Mouse (Mus musculus) brain, adult 2 months (tissue): Measurements from ENCODE around the gene Il11ra1.
"Not testable (repeated sequence)": the region's sequence is repeated elsewhere in the genome, so short reads cannot be mapped to it uniquely, and the experiment has no call there.

Experiments used
- DNase-seq: peaks from one replicate; pipeline ENCODE4 v3.0.0; 2011; ENCODE audit warnings: low read depth, low spot score

Il11ra1 gene

DNA sequence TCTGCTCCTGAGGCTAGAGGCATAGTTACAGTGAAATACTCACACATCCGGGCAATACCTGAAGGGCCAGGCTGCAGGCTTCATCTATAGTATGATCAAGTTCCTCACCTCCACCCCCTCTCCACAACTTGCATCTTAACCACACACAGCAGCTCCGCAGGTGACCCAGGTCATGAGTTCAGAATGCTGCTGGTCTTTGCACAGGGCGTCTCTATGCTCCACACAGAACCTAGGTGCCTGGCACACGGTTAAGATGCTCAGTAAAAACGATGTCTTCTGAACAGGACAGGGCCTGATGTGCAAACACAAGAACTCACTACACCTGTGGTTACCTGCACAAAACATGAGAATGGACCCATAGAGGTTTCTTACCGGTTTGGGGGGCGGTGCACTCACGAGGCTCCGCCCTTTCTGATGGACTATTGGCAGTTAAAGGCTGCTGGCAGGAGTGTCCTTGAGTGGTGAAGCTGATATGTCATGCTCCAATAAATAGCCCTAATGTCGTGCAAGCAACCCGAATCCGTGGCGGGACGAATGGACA, 55.1 kb downstream of the Il11ra1 start, which contains the start of gene Galt:
Gene Galt (plus strand): TSS at position 432 of the 541 bp plus-strand sequence.
- peak; percentile 92 for DNase-seq

DNA sequence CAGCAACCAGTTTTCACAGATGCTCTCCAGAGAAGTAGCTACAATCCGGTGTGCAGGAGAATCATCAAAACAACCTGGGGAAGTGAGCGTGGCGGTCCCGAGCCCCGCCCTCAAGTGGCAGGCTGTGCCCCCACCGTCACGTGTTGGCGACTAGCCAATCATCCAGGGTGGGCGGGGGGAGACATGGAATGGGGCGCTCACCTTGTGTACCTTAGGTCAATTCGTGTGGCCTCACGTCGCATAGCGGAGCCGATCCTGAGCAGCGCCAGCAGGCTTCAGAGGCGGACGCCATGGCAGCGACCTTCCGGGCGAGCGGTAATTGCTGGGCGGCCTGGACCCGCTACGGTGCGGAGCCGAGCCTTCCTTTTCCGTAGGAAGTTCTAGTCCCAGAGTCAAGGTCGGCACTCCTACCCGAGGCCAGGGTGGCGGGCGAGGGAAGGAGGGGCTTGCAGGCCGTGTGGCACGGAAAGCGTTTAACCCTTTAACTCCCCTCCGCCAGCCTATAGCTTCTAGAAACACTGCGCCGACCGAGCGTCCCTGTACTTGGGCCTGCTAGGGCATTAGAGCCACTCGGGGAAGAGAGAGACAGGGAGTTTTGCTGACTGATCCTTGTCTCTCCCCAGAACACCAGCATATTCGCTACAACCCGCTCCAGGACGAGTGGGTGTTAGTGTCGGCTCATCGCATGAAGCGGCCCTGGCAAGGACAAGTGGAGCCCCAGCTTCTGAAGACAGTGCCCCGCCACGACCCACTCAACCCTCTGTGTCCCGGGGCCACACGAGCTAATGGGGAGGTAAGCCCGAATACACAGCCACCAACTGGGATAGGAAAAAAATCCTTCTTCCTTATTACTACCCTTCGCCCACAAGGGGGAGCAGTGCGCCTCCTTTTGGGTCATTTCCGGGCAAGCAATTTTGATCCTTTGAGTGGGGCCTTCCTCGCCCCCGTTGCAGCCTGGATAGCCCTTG, 55.8 kb downstream of the Il11ra1 start, which contains the start of gene Sigmar1:
Gene Sigmar1 (minus strand): TSS at position 820 of the 968 bp plus-strand sequence.
- peak; percentile 88 for DNase-seq

DNA sequence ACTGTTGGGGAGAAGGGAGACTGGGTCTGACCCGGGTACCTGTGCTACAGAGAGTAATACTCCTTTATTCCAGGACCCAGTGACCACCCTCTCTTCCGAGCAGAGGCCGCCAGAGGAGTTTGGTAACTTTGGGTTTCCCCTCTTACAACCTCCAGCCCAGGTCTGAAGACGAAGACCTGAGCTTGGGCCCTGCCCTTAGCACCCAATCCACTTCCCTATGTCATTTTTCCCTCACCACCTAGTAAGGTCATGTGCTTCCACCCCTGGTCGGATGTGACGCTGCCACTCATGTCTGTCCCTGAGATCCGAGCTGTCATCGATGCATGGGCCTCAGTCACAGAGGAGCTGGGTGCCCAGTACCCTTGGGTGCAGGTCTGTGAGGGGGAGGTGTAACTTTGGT, 56.7 kb downstream of the Il11ra1 start:
- DNase-seq = no peak

DNA sequence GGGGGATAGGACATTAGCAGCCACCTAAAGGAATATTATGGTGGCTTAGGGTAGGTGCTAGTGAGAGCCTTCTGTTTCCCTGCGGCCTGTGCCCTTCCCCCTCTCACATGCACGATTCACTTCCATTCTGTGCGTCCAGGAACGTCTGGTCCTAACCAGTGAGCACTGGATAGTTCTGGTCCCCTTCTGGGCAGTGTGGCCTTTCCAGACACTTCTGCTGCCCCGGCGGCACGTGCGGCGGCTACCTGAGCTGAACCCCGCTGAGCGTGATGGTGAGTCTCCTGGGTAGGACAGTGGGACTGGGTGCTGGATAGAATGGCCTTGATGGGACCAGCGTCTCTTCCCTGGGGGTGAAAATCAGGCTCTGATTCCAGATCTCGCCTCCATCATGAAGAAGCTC, 57.5 kb downstream of the Il11ra1 start:
- no peak for DNase-seq

DNA sequence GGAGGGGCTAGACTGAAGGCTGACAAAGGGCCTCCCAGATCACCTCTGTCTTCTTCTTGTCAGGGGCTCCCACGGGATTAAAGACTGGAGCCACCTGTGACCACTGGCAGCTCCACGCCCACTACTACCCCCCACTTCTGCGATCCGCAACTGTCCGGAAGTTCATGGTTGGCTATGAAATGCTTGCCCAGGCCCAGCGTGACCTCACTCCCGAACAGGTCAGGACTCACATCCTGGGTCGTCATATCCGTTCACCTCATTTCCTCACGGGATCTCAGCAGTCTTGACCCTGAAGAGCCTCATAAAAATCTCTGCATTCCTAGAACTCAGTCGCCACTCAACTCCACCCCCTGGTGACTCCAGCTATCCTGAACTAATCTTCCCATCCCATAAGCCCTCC, 58.2 kb downstream of the Il11ra1 start:
- no peak for DNase-seq

DNA sequence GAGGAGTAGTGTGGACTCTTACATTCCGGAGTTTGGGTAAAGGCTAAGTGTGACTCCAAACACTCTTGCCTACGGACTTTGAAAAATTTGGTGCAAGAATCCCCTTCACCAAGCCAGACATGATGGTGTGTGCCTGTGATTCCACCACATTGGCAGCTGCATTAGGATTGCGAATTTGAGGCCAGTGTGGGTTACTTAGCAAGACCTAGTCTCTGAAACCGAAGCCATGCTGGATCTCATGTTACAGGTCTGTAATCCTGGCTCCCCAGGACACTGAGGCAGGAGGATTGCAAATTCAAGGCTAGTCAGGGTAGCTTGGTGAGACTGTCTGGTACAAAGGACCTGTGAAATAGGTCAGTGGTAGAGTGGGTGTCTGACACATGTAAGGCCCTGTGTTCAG, 58.9 kb downstream of the Il11ra1 start:
- DNase-seq = no peak

DNA sequence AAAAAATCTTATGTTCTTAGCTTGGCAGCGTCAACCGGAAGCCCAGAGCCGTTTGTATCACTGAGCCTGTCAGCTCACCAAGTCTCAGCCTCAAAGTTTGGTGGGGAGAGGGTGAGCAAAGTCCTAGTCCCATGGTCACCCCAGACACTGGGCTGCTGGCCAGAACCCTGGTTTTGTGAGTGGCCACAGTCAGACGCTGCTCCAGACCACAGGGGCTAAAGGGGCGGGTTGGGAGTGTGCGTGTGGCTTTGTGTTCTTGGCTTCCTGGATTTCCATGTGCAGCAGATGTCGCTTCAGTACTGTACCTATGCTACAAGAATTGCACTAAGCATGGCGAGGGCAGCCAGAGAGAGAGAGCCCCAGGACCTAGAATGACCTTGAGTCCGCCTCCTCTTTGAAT, 59.4 kb downstream of the Il11ra1 start:
- DNase-seq = no peak

DNA sequence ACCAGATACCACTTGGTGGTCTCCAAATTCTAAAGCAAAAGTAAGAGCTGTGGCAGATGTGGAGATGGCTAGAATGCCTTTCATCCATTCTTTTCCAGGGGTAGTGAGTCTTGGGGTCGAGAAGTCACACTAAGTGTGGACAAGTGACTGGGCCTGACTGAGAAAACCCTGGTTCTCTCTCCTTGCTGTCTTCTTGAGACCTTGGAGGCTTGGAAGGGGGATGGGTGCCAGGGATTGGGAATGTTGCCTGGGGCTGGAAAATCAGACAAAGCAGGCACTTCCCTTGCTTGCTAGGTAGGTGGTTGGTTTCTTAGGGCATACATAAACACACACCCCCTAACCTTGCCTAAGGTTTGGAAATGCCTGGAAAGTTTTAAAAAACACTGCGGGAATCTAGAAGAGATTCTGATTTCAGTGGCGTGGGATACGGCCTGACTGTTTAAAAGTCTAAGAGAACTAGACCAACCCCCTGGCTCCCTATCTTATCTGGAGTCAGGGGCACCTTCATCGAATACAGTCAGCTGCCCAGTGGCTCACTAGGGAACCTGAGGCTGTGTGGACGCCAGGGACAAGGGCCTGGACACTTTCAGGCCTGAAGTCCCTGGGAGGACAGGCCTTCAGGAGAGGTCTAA, 60.0 kb downstream of the Il11ra1 start:
- no peak for DNase-seq

DNA sequence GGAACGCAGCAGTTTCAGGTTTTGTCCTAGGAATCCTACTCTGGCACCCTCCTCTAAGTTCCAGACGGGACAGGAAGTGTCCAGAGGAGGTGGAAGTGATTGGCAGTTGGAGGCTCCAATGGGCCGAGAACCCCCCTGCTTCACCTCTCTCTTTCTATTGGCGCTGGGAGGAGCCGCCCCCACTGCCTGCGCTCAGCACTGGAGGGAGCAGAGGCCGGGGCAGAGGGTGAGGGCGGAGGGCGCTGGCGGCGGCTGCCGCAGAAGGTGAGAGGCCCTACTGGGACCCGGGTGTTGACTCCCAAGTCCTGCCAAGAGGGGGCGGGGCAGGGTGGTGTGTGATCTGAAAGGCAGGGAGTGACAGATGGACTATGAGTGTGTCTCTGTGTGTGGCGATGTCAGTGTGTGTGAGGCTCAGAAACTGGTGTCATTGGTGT, 60.5 kb downstream of the Il11ra1 start:
- peak; percentile 91 for DNase-seq

DNA sequence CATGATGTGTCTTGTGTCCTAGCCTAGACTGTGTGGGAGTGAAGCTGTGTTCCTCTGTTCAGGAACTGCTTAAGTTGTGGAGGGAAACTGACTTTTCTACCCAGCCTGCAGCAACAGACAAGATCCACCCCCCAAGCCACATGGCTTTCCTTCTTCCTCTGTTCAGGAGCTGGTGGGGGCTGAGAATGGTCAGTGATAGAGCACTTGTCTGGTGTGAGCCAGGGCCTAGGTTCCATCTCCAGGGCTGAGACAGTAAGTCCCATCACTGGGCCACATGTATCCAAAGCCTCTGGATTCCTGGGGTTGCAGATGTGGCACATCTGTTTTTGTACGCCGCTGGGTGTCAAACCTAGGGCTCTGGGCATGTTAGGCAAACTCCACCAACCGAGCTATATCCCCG, 61.1 kb downstream of the Il11ra1 start:
- DNase-seq = peak; percentile 70

DNA sequence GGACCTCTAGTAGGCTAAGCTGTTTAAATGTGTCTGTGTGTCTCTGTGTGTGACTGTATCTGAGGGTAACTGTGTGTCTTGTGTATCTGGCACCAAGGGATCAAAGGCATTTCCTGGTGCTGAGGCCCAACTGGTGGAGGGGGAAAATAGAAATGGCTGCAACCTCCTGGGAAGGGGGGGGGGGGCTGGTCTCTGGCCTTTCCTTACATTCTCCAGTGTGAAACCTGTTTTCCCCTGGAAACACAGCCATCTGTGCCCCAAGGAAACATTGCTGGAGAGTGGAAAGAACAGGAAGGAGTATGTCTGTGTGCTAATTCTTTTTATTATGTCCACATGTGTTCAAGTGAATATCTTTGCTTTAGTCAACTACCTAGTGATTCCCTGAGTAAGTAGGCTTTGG, 61.9 kb downstream of the Il11ra1 start:
- no peak for DNase-seq

DNA sequence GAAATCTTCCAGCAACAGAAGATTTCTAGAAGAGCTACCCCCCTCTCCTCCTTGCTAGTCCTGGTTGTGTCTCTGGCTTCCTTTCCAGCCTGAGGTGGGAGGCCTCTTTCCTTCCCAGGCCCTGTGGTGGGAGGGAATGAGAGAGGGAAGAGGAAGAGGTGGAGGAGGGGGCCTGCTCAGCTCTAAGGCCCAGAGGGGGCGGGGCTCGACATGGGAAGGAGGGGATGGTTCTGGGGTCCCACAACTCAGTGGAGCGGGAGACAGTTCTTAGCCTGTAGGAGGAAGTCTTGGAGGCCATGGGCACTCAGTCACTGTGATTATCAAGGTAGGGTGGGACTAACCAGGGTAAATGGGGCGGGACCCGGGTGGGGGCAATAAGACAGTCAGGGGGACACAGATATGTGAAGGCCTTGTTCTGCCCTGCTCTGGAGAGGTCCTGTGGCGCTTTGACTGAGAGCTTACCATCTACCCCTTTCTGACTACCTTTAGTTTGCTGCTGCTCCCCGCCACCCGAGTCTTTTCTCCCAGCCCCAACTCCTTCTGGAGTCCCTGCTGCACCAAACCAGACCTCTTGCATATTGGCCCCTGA, 62.4 kb downstream of the Il11ra1 start:
- no peak for DNase-seq

DNA sequence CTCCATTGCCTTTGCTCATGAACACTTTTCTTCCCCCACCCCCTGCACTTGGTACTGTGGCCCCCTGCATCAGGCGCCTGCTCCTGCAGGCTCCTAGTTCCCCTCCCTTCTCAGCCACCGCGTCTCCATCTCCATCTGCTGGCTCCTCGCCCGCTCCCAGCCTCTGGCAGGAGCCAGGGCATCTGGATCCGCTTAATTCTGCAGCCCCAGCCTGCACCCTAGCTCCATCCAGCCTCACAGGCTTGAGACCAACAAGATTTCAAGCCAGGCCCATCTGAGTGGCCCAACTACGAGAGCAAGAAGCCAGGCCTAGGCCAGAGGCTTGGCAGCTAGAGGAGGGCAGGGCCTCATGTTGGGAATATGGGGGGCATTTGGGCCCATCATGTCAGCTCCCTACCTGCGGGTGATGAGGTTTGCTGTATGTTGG, 62.9 kb downstream of the Il11ra1 start:
- DNase-seq = peak; percentile 63

DNA sequence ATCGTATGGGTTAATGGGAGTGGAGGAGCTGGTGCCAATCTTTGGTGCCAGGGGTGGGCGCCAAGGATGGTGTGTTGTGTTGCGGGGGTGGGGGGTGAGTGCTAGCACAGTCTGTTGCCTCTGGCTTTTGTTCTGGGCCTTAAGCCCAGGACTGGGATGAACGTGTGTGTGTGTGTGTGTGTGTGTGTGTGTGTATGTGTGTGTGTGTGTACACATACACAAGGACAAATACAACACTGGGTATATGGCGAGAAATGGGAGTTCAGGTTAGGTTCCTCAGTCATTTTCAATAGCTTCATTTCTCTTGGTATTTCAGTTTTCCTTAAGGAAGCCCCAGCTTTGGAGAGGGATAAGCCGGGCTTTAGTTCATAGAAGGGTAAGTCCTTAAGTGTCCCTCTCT, 63.4 kb downstream of the Il11ra1 start:
- DNase-seq = not testable (repeated sequence)

DNA sequence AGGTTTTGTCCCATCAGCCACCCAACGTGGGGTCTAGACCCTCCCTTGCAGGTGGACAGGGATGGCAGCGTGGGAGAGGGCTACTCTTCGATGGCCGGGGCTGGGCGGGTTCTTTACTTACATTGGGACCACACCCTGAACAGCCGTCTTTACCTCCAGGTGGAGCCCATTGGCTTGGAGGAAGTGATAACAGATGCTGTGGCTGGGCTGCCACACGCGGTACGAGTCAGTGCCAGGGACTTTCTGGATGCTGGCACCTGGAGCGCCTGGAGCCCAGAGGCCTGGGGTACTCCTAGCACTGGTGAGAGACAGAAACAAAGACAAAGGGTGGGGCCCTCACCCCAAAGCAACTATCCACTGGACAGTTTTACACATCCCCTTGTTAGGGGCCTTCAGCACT, 67.5 kb downstream of the Il11ra1 start:
- DNase-seq = not testable (repeated sequence)

DNA sequence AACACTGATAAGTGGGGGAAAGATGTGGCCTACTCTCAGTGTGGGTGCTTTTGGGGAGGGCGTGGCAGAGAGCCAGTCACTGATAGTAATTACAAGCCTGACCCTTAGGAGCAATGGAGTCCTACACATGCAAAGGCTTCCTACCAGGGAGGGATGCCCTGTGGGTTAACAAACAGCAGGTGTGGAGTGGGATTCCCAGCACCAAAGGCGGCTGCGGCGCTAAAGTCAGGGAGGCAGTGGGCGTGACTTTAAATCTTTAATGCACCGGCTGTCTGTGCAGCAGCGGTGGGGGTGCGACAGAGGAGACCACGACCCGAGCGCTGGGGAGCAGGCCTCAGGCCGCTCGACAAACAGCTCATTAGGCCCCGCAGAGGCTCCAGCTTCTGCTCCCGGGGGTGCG, 73.2 kb downstream of the Il11ra1 start:
- DNase-seq = not testable (repeated sequence)

DNA sequence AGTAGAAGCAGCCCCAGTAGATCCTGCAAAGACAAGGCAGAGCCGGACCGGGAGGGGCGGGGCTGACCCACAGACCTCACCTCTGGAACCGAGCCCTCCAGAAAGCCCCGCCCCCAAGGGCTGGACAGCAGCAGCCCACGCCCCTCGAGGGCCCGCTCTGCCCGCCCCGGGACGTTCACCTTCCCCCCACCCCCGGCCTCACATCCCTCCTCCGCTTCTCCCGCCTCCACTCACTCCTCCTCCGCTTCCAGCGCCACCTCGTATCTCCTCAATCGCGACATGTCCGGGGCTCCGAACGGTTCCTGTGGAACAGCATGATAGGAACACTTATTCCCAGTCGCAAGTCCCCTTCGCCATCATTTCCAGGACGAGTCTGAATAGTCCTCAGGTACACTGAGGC, 73.7 kb downstream of the Il11ra1 start:
- DNase-seq = peak; percentile 72

DNA sequence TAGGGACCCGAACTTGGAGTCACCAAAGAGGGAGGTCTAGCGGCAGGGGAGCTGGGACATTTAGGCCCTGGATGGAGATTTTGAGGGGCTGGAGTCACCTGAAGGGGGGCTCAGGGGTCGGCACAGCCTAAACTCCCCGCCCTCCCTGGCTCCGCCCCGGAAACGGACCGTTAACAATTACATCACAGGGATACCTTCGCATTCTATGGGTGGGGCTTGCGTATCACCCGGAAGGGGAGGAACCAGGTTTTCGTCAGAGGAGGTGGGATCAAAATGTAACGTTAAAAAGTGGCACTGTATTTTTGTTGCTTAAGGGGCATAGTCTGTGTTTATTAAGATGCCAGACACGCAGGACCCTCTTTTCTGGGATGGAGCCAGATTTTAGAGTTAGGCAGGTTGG, 74.2 kb downstream of the Il11ra1 start, which contains the start of gene Ccl27a:
Gene Ccl27a (minus strand): TSS at position 246 of the 400 bp plus-strand sequence.
- DNase-seq = peak; percentile 93

DNA sequence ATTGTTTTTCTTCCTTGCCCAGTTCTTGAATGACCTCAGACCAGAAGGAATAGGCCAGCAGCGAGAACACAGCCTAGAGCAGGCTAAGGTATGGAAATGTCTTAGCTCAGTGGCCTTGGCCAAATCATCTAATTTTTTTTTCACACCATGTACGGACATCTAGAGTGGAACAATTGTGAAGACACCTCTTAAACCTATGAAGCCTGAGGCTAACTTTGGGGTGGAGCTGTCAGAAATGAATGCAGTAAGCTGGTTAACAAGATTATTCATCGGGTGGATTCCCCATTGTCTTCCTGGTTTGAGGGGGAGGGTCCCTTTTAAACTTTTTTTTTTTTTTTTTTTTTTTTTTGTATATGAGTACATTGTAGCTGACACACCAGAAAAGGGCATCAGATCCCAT, 74.7 kb downstream of the Il11ra1 start:
- DNase-seq = peak; percentile 6

DNA sequence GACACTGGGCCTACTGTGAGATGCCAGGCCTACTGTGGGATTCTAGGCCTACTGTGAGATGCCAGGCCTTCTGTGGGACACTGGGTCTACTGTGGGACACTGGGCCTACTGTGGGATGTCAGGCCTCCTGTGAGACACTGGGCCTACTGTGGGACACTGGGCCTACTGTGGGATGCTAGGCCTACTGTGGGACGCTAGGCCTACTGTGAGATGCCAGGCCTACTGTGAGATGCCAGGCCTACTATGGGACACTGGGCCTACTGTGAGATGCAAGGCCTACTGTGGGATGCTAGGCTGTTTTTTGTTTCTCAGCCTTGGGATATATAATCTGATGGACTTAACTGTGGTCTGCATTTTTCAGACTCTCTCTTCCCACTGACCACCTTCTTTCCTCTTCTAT, 76.1 kb downstream of the Il11ra1 start:
- DNase-seq = not testable (repeated sequence)

DNA sequence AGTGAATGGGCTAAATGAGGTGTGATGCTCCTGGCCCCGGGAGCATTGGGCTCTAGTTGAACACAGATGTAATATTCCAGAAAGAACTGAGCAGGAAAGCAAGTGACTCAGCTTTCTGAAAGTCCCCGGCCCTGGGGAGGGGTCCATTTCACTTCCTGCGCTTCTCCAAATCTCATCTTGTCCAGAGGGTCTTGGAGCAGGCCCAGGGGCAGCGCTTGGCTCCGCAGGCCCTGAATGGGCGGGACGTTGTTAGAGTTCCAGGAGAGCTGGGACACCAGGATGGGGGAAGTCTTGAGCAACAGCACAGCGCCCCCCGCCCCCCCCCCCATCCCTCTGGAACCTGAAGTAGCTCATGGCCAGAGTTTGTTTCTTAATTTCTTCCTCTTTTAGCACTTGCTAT, 81.5 kb downstream of the Il11ra1 start:
- DNase-seq = not testable (repeated sequence)
